8 mouse cellular contexts compared by ENCODE assay signal in genomic region chr4:116685402-116686061, GRCm38 (mm10). TPM values are rescaled to one million over a fixed set of nuclear protein-coding genes. Genes with fewer than 3 reads are reported as not detected.
DNase-seq lines count a peak whose midpoint lies in the region; ATAC-seq lines count a peak whose summit lies in the region.

TSS of gene Prdx1 (plus strand) at chr4:116685544.

- ATAC-seq in hindbrain, embryonic 16.5 days = peak; percentile 96

- H3K27me3 ChIP-seq in hindbrain, embryonic 16.5 days (replicated peaks; ENCODE audit: control insufficient read depth, insufficient read depth, low read length) = no peaks in the 10 kb centered on the region

- H3K4me1 ChIP-seq in hindbrain, embryonic 16.5 days (ENCODE audit: control insufficient read depth, insufficient read depth, low read depth, low read length) = peaks cover 11% of the 10 kb centered on the region

- H3K9me3 ChIP-seq in hindbrain, embryonic 16.5 days (ENCODE audit: control insufficient read depth, low read length) = no peaks in the 10 kb centered on the region

- under 1% methylated on average over 53 of the region's 56 CpGs for WGBS in hindbrain, embryonic 16.5 days
- under 1% methylated on average over 50 of the region's 56 CpGs for WGBS in macrophage (ENCODE audit: missing documents)

- H3K4me2 ChIP-seq in hindbrain, embryonic 16.5 days (ENCODE audit: low read length) = peak within 1 kb of the TSS; percentile 83

- H3K36me3 ChIP-seq in hindbrain, embryonic 16.5 days (ENCODE audit: control insufficient read depth, insufficient read depth, low read length) = peaks cover 4% of the 10 kb centered on the region; the same call in 1 of the 2 replicates
- peaks cover 11% of the 10 kb centered on the region; the same call in 1 of the 2 replicates for H3K36me3 ChIP-seq in macrophage (ENCODE audit: inconsistent target)

- DNase-seq in T-cell, adult 2 months (ENCODE audit: low spot score) = peak; percentile 95
- peak; percentile 89 to 90 for DNase-seq in cerebellum, postnatal 36 days
- DNase-seq in gastrocnemius, adult 18-20 months (ENCODE audit: low spot score) = peak; percentile 96
- peak; percentile 86 to 89 for DNase-seq in left cerebral cortex, adult 18-20 months (ENCODE audit: low spot score in 2 of 2)
- DNase-seq in right cerebral cortex, adult 18-20 months = peak; percentile 84
- DNase-seq in urinary bladder, postnatal 10 days (ENCODE audit: low spot score) = peak; percentile 95

- H3K4me3 ChIP-seq in hindbrain, embryonic 16.5 days (ENCODE audit: low read length) = peak within 1 kb of the TSS; percentile 66
- peak within 1 kb of the TSS; percentile 78 for H3K4me3 ChIP-seq in macrophage (ENCODE audit: inconsistent target)

- H3K9ac ChIP-seq in hindbrain, embryonic 16.5 days (ENCODE audit: low read depth, low read length) = peak within 1 kb of the TSS; percentile 68

- peaks cover 57% of the 10 kb centered on the region for H3K79me2 ChIP-seq in macrophage (ENCODE audit: inconsistent target)

- H3K27ac ChIP-seq in hindbrain, embryonic 16.5 days (ENCODE audit: low read depth, low read length) = peak within 1 kb of the TSS; percentile 78
- H3K27ac ChIP-seq in macrophage = peak within 1 kb of the TSS; percentile 87

RNA-seq across cellular contexts. Expression of gene Prdx1, which starts in this region (rescaled TPM):
- 100 to 1,000 TPM; 267 to 272 TPM for total RNA-seq in gastrocnemius, adult 18-20 months (2021)
- polyA plus RNA-seq in hindbrain, embryonic 16.5 days (2015; fragmentation: Nextera tagmentation; extraction: Ambion mirVana) = 466 and 468 TPM in 2 replicates
- total RNA-seq in left cerebral cortex, adult 18-20 months (2021) = 100 to 1,000 TPM; 145 to 162 TPM
- total RNA-seq in macrophage (2018; cell fraction: chromatin; rRNA removed) = 100 to 1,000 TPM in 24 of 26 experiments, 10 to 100 TPM in 2; 89.0 to 603 (median 253) TPM
- total RNA-seq in macrophage (2018; cell fraction: cytosol; rRNA removed) = 1,000 to 10,000 TPM in 13 of 26 experiments, 100 to 1,000 TPM in 13; 721 to 1,615 (median 996) TPM
- 100 to 1,000 TPM in 25 of 26 experiments, 10 to 100 TPM in 1; 85.1 to 546 (median 313) TPM for total RNA-seq in macrophage (2018; cell fraction: nucleus; rRNA removed)
- polyA plus RNA-seq in macrophage (2018) = 1,330 to 1,969 TPM (median 1,907 TPM) in 3 replicates

Comparison
In these comparisons a context has a peak if more than half of its experiments do, and no peak if none do; other contexts are left out.
1. Peak in every context shown above with its lines: DNase-seq, ATAC-seq, H3K4me3 ChIP-seq and H3K27ac ChIP-seq.